Mouse (Mus musculus): ENCODE results near the gene D11Wsu47e. TPM values are rescaled to one million over a fixed set of nuclear protein-coding genes. Genes with fewer than 3 reads are reported as not detected.

D11Wsu47e gene
- polyA plus RNA-seq, 1 experiment from 2014 or later: 23.7 TPM

GRCm38 (mm10) chr11:113683627-113683956, 620 bp upstream of the D11Wsu47e start:
- under 1% methylated on average over 38 of the region's 38 CpGs for WGBS
- Histone ChIP-seq H3K4me2 (peak overlapping the region; percentile 87), H3K4me1 (replicated peaks) (peaks cover 39% of the 10 kb centered on the region), H3K36me3 (peaks cover 11% of the 10 kb centered on the region), H3K9ac (replicated peaks) (peak overlapping the region; percentile 90), H3K4me3 (replicated peaks) (peak overlapping the region; percentile 96), H3K9me3 (no peaks in the 10 kb centered on the region), H3K27me3 (no peaks in the 10 kb centered on the region), H3K27ac (peak overlapping the region; percentile 97)
- peak; percentile 77; the same call in 1 of the 2 replicates for ATAC-seq (ENCODE audit: insufficient number of reproducible peaks, insufficient read depth, low FRiP score, low TSS enrichment, low read depth)

GRCm38 (mm10) chr11:113684707-113685426, 655 bp downstream of the D11Wsu47e start:
- ATAC-seq (ENCODE audit: insufficient number of reproducible peaks, insufficient read depth, low FRiP score, low TSS enrichment, low read depth): no peak
- H3K4me2 ChIP-seq: peak overlapping the region; percentile 87
- peak overlapping the region; percentile 97 for H3K27ac ChIP-seq
- H3K4me1 ChIP-seq (replicated peaks): peaks cover 39% of the 10 kb centered on the region
- H3K9me3 ChIP-seq: no peaks in the 10 kb centered on the region
- H3K9ac ChIP-seq (replicated peaks): peak overlapping the region; percentile 90
- H3K27me3 ChIP-seq: no peaks in the 10 kb centered on the region
- 42% methylated on average over 25 of the region's 25 CpGs for WGBS
- peaks cover 24% of the 10 kb centered on the region for H3K36me3 ChIP-seq
- peak overlapping the region; percentile 96 for H3K4me3 ChIP-seq (replicated peaks)

- no peak for ATAC-seq (ENCODE audit: insufficient number of reproducible peaks, insufficient read depth, low FRiP score, low TSS enrichment, low read depth)
- no peak overlapping the region for H3K4me2 ChIP-seq
- peaks cover 30% of the 10 kb centered on the region for H3K4me1 ChIP-seq (replicated peaks)
- H3K36me3 ChIP-seq: peaks cover 45% of the 10 kb centered on the region
- no peak overlapping the region for H3K9ac ChIP-seq (replicated peaks)
- no peak overlapping the region for H3K4me3 ChIP-seq (replicated peaks)
- 69% methylated on average over 2 of the region's 2 CpGs for WGBS
- no peak overlapping the region for H3K27ac ChIP-seq
- no peaks in the 10 kb centered on the region for H3K27me3 ChIP-seq
- no peaks in the 10 kb centered on the region for H3K9me3 ChIP-seq
These were observed 2.8 kb downstream of the D11Wsu47e start for GRCm38 (mm10) chr11:113687031-113687430.

GRCm38 (mm10) chr11:113690506-113690905, 6.3 kb downstream of the D11Wsu47e start:
- Histone ChIP-seq H3K4me3 (replicated peaks) (no peak overlapping the region), H3K36me3 (peaks cover 80% of the 10 kb centered on the region), H3K4me2 (no peak overlapping the region), H3K9me3 (0 out of 2 replicates have a peak, but pooled peaks cover 2% of the 10 kb centered on the region), H3K27me3 (no peaks in the 10 kb centered on the region), H3K9ac (replicated peaks) (no peak overlapping the region), H3K4me1 (replicated peaks) (peaks cover 13% of the 10 kb centered on the region), H3K27ac (no peak overlapping the region)
- 90% methylated on average over 12 of the region's 12 CpGs for WGBS
- no peak for ATAC-seq (ENCODE audit: insufficient number of reproducible peaks, insufficient read depth, low FRiP score, low TSS enrichment, low read depth)

- no peak overlapping the region; the same call in 1 of the 2 replicates for H3K9ac ChIP-seq (replicated peaks)
- H3K4me3 ChIP-seq (replicated peaks): no peak overlapping the region
- H3K36me3 ChIP-seq: peaks cover 88% of the 10 kb centered on the region
- H3K4me2 ChIP-seq: no peak overlapping the region
- no peaks in the 10 kb centered on the region for H3K27me3 ChIP-seq
- 0 out of 2 replicates have a peak, but pooled peaks cover 9% of the 10 kb centered on the region for H3K4me1 ChIP-seq (replicated peaks)
- no peak overlapping the region for H3K27ac ChIP-seq
- 0 out of 2 replicates have a peak, but pooled peaks cover 5% of the 10 kb centered on the region for H3K9me3 ChIP-seq
- WGBS: 82% methylated on average over 5 of the region's 5 CpGs
- no peak for ATAC-seq (ENCODE audit: insufficient number of reproducible peaks, insufficient read depth, low FRiP score, low TSS enrichment, low read depth)
These were observed 7.1 kb downstream of the D11Wsu47e start for GRCm38 (mm10) chr11:113691318-113691717.

- no peak for ATAC-seq (ENCODE audit: insufficient number of reproducible peaks, insufficient read depth, low FRiP score, low TSS enrichment, low read depth)
- 0 out of 2 replicates have a peak, but pooled peaks cover 3% of the 10 kb centered on the region for H3K4me1 ChIP-seq (replicated peaks)
- H3K27ac ChIP-seq: no peak overlapping the region
- no peaks in the 10 kb centered on the region for H3K27me3 ChIP-seq
- H3K36me3 ChIP-seq: peaks cover 94% of the 10 kb centered on the region
- no peak overlapping the region for H3K4me2 ChIP-seq
- WGBS: 69% methylated on average over 3 of the region's 3 CpGs
- H3K9me3 ChIP-seq: 0 out of 2 replicates have a peak, but pooled peaks cover 5% of the 10 kb centered on the region
- no peak overlapping the region for H3K9ac ChIP-seq (replicated peaks)
- H3K4me3 ChIP-seq (replicated peaks): no peak overlapping the region
These were observed 7.6 kb downstream of the D11Wsu47e start for GRCm38 (mm10) chr11:113691851-113692250.

GRCm38 (mm10) chr11:113697571-113697970, 13.4 kb downstream of the D11Wsu47e start:
- H3K9me3 ChIP-seq: 0 out of 2 replicates have a peak, but pooled peaks cover 5% of the 10 kb centered on the region
- H3K27ac ChIP-seq: no peak overlapping the region
- H3K27me3 ChIP-seq: no peaks in the 10 kb centered on the region
- no peak overlapping the region for H3K4me3 ChIP-seq (replicated peaks)
- H3K4me2 ChIP-seq: no peak overlapping the region
- no peak overlapping the region for H3K9ac ChIP-seq (replicated peaks)
- ATAC-seq (ENCODE audit: insufficient number of reproducible peaks, insufficient read depth, low FRiP score, low TSS enrichment, low read depth): no peak
- peaks cover 76% of the 10 kb centered on the region for H3K36me3 ChIP-seq
- 83% methylated on average over 5 of the region's 5 CpGs for WGBS
- H3K4me1 ChIP-seq (replicated peaks): no peaks in the 10 kb centered on the region

GRCm38 (mm10) chr11:113698013-113698545, 13.9 kb downstream of the D11Wsu47e start:
- H3K4me2 ChIP-seq: no peak overlapping the region
- H3K4me1 ChIP-seq (replicated peaks): no peaks in the 10 kb centered on the region
- H3K4me3 ChIP-seq (replicated peaks): no peak overlapping the region
- ATAC-seq (ENCODE audit: insufficient number of reproducible peaks, insufficient read depth, low FRiP score, low TSS enrichment, low read depth): no peak
- no peak overlapping the region for H3K27ac ChIP-seq
- WGBS: 89% methylated on average over 12 of the region's 12 CpGs
- 0 out of 2 replicates have a peak, but pooled peaks cover 5% of the 10 kb centered on the region for H3K9me3 ChIP-seq
- no peak overlapping the region for H3K9ac ChIP-seq (replicated peaks)
- H3K27me3 ChIP-seq: no peaks in the 10 kb centered on the region
- peaks cover 71% of the 10 kb centered on the region for H3K36me3 ChIP-seq

- Histone ChIP-seq H3K4me1 (replicated peaks) (no peaks in the 10 kb centered on the region; the same call in 1 of the 2 replicates), H3K9ac (replicated peaks) (no peak overlapping the region), H3K27ac (no peak overlapping the region), H3K36me3 (peaks cover 55% of the 10 kb centered on the region), H3K4me3 (replicated peaks) (no peak overlapping the region), H3K4me2 (no peak overlapping the region), H3K27me3 (no peaks in the 10 kb centered on the region), H3K9me3 (0 out of 2 replicates have a peak, but pooled peaks cover 5% of the 10 kb centered on the region)
- 81% methylated on average over 7 of the region's 7 CpGs for WGBS
- no peak for ATAC-seq (ENCODE audit: insufficient number of reproducible peaks, insufficient read depth, low FRiP score, low TSS enrichment, low read depth)
These were observed 15.4 kb downstream of the D11Wsu47e start for GRCm38 (mm10) chr11:113699643-113700042.

GRCm38 (mm10) chr11:113703758-113704157, 19.5 kb downstream of the D11Wsu47e start:
- Histone ChIP-seq H3K27ac (no peak overlapping the region), H3K9me3 (no peaks in the 10 kb centered on the region)
- 34% methylated on average over 5 of the region's 5 CpGs for WGBS

GRCm38 (mm10) chr11:113705966-113706652, 21.9 kb downstream of the D11Wsu47e start:
- H3K36me3 ChIP-seq: peaks cover 19% of the 10 kb centered on the region; the same call in 1 of the 2 replicates
- H3K4me1 ChIP-seq (replicated peaks): peaks cover 27% of the 10 kb centered on the region
- WGBS: 81% methylated on average over 15 of the region's 15 CpGs
- H3K27me3 ChIP-seq: peaks cover 16% of the 10 kb centered on the region
- H3K9me3 ChIP-seq: no peaks in the 10 kb centered on the region
- ATAC-seq (ENCODE audit: insufficient number of reproducible peaks, insufficient read depth, low FRiP score, low TSS enrichment, low read depth): no peak
- no peak overlapping the region for H3K4me3 ChIP-seq (replicated peaks)
- H3K9ac ChIP-seq (replicated peaks): no peak overlapping the region
- H3K4me2 ChIP-seq: no peak overlapping the region
- H3K27ac ChIP-seq: no peak overlapping the region

More at GRCm38 (mm10) chr11:113703758-113704157, 19.5 kb downstream of the D11Wsu47e start:
- Histone ChIP-seq H3K4me3 (replicated peaks) (no peak overlapping the region), H3K36me3 (peaks cover 24% of the 10 kb centered on the region; the same call in 1 of the 2 replicates), H3K4me1 (replicated peaks) (peaks cover 4% of the 10 kb centered on the region), H3K9ac (replicated peaks) (no peak overlapping the region), H3K27me3 (peaks cover 7% of the 10 kb centered on the region), H3K4me2 (no peak overlapping the region)
- ATAC-seq (ENCODE audit: insufficient number of reproducible peaks, insufficient read depth, low FRiP score, low TSS enrichment, low read depth): peak; percentile 32; the same call in 1 of the 2 replicates
